Mouse (Mus musculus) right cerebral cortex, postnatal 10 days (tissue): ENCODE measurements at regions not wholly inside any gene's neighbourhood (a gene's known extent, or its start where the extent isn't known, plus 50 kb on each side); places are given as distances from the start of the nearest gene placed in this dataset.

ENCODE experiments used
- DNase-seq, 2 experiments: peaks; one replicate each; pipeline ENCODE4 v3.0.0; 2021; ENCODE audit warnings: low spot score in 2 of 2

DNA sequence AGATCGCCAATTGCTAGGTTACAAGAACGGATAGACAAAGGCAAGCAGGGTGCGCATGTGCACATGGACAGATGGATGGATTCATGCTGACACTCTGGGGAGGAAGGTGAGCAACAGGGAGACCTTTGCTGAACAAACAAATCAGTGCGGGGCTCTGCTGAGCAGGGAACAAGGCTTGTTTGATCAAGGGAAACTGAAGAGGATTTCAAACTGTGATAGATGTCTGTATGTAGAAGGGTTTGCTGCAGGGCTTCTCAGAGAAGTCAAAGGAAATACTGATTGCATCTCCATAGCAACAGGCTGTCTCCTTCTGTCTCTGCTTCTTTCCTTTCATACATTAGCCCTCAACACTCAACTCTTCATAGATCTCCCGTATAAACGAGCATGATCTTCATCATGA lies 185.5 kb upstream of the Rnd3 start:
- peak; percentile 20 to 32 for DNase-seq

DNA sequence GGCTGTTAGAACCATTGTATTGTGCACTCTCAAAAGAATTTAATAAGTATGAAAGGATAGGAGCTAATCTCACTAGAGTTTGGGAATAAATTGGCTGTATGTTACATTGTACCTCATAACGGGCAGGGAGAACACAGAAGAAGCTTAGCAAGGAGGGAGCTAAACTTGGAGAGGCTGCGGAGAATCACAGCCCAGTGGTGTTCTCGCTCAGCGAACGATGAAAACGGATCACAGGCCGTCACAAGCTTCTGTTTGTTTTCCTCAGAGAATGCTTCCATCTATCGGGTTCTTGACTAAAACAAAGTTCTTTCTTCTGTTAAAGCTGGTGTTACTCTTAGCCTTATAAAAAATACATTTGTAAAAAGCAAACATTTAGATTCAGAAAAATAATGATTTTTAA lies 178.2 kb upstream of the Rnd3 start:
- no peak for DNase-seq

DNA sequence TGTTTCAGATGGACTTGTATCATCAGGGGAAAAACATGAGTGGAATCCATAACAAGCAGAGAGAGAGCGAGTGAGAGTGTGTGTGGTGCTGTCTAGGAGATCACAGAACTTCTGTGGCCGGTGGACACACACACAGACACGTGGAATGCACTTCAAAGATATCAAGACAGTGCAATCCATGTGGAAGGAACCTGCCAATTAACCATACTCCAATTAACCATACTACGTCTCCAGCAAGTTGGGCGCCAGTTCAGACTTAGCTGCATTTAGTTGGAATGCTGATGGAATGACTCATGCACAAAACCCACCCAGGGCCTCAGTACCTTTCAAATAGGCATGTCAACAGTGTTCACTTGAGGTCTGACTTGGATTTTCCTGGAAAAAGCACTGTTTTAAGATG lies 172.8 kb upstream of the Rnd3 start:
- no peak for DNase-seq

DNA sequence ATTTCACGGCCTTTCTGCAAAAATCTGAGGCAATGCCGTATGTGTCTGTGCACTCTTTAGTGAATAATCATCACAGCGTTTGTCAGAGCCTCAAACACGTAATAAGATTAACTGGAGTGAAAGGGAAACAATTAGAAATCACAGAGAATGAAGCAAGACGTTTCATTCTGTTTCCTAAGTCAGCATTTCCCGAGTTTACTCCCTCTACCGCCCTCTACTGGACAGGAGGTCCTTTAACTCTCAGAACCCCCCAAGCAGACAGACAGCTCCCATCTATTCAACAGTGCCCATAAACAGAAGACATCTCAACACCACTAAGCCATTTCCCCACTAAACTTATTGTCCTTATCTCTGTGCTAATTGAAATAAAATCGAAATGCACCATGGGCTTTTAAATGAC lies 167.5 kb upstream of the Rnd3 start:
- no peak for DNase-seq

DNA sequence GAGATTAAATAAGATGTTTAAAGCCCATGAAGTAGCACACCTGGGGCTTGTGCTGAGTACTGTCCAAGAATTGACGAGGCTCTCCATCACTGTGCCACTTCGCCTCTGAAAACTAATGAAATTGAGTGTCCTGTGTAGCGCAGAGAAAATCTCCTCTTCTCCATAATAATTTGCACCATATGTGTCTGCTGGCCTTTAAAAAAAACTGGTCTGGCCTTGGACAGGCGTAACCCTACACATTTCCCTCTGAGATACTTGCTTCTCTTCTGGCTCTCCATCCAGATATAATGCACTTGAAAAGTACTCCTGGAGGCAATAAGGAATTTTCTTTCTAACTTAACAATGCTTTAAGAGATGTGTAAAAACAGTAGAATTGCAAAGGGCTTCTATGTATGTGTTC lies 164.5 kb upstream of the Rnd3 start:
- DNase-seq, result no peak

DNA sequence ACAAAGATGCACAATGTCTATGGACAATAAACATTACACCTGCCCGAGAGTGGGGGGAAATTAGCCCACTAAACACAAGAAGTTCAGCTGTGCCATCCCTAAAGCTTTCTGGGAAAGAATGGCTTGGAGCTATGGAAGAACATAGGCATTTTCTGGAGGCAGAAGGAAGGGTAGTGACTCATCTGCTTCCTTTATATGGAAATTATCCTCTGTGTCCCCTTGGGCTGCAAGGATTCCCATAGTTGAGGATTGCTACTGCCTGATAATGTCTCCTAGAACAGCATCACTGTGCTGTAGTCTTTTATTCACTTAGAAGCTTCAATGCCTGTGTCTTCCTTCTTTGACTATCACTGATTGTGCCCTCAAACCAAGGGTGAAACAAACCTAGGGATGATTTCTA lies 157.3 kb upstream of the Rnd3 start:
- no peak for DNase-seq

DNA sequence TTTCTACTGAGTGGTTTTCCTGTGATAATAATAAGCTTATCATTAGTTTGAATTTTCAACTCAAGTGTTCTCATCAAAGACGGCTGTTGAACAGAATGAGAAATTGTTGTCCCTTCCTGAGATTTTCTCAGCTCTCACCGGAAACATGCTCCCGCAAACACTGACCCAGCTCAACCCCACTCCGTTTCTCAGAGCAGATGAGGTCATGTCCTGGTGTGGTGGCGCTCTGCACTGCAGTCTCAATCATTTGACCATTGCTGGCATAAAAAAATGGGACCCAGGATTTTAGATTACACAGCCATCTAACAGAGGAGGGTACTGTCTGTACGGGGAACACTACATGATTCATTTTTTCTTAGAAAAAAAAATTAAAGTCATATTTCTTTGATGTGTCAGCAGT lies 156.5 kb upstream of the Rnd3 start:
- DNase-seq, result no peak

DNA sequence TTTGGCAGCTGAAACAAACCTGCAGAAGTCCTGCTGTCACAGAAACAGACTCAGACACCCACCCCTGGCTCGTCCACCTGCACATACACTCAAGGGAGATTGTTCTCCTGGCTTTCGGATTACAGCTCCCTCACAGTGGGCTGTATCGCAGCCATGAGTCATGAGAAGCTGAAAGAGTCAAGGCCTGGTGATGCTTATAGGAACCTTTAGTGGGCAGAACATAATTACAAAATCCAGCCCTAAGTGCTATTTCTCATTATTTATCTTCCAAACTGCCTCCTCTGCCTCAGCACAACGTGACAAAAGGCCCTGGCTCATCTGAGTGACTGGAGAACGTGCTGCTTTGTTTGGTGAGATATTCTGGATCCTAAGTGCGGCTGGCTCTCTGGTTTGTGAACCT lies 155.8 kb upstream of the Rnd3 start:
- no peak for DNase-seq

DNA sequence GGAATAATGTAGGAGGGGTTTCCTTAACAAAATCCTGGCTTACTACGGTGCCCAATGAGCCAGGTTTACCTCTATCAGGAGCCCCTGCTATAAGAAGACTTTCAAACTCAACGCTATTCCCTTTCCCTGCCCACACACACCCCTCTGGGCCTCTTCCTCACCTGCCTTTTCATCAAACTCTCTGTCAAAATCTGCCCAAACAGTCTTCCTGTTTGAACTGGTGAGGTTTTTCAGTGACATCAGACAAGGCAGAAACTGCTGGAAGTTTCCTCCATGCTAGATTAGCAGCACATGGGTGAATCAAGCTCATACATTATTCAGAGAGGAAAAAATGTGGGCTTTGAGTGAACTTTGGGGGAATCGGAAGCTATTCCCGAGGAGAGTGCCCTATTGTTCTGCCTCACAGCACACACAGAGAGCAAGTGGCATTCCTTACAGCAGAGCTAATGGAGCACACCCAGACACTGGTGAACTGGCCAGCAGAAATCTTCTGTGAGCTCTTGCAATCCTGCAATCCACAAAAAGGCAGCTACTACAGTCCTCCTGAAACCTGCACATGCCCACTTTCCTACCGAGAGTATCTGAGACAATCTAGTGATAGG lies 141.8 kb upstream of the Rnd3 start:
- no peak for DNase-seq

DNA sequence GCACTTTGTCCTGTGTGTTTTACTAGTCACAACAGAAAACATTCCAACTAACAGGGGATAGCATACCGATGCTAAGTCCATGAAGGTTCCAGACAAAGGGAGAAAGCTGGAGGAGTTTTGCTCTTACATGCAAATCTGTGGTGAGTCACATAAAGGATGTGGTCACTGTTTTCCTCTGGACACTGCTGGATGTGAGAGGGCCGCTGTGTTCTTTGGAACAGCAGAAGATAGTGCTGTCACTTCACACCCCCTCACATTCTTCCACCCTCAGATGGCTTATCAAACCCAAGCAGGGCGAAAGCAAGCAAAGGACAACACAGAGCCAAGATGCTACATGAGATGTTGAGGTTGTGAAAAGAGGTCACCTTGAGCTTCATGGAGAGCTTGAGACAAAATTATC lies 139.8 kb upstream of the Rnd3 start:
- no peak for DNase-seq

DNA sequence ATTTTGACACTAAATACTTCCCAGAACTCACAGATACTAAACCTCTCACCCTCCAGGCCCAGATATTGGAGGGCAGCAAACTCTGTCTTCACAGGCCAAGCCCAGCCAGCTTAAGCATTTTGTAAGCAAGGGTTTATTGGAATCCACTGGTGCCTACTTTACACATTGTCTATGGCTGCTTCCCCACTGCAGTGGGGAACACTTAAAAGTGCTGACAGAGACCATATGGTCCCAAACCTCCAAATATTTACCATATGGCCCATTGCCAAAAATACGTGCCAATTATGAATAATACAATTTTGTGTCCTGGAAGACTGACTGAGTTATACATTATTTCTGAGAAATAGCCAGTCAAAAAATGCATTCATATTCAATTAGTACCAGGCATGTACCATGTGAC lies 136.7 kb upstream of the Rnd3 start:
- no peak for DNase-seq

DNA sequence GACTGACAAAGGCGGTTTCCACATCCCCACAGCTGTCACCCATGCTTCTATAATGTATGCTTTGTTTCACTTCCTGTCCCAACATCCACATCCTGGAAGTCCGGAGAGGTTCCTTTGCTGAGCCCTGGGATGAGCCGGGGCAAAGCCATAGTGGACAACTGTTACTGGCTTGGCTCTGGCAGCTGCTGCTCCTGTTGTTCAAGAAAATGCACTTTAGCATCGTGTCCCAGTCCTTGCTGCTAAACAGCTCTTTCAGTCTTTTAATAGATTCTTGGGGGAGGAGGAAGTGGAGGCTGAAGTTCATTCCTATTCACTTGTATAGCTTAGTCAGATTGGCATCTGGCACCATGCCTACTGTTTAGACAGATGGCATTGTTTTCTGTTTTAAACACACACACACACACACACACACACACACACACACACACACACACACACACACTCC lies 135.9 kb upstream of the Rnd3 start:
- DNase-seq, result peak; percentile 26 to 32

DNA sequence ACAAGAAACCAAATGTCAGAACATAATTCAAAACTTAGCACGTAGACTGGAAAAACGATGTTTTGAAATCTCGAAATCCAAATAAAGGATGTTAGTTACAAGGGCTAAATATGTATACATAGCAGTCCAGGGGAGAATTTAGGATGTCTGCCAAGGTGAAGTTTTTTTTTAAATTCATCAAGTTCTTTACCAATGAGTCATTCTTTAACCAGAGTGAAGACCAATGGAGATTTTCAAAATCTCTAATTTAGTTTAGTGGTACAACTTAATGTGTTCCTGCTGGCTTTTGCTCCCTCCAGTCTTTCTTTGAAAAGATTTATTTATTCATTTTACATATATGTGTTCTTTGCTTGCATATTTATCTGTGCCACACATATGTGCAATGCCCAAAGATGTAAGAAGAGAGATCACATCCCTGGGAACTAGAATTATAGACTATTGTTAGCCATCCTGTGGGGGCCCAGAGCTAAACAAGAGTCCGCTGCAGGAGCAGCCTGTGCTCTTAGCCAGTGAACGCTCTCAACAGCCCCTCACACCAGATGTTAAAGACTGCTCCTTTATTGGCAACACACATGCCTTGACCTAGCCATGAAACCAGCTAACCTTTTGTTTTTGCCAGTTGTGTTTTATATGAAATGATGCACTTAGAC lies 130.6 kb upstream of the Rnd3 start:
- no peak for DNase-seq

DNA sequence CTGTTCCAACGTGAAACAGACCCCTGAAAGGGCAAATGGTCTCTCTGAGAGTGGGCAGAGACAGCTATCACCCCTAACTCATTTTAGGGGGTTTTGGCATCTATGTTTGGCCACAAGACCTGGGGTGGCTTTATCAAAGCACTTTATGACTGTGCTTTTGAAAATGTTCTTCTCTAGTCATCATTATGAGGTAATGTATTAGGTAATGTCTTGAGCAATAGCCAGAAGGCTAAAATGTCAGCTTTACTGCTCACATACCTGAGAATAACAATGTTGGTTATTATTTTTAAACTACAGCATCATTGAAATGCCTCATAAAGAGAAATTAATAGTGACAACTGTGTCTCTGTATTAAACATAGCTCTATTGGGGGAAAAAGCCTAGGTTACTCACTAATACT lies 129.9 kb upstream of the Rnd3 start:
- DNase-seq, result no peak

DNA sequence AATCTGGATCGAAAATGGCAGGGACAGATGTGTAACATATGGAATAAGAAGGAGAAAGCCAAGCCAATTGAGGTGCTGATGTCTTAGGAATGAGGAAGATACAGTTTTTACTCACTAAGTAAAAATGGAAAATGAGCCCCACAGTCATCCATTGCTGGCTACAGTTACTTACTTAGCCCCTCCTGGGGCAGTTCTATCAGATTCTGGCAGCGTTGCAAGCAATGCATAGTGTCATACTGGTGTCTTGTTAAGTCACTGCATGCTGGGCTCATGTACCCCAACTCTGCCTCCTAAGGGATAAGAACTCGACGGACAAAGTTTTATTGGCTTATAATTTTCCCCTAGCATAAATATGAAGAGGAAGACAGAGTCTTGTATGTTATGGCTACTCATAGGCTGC lies 129.4 kb upstream of the Rnd3 start:
- DNase-seq, result no peak

DNA sequence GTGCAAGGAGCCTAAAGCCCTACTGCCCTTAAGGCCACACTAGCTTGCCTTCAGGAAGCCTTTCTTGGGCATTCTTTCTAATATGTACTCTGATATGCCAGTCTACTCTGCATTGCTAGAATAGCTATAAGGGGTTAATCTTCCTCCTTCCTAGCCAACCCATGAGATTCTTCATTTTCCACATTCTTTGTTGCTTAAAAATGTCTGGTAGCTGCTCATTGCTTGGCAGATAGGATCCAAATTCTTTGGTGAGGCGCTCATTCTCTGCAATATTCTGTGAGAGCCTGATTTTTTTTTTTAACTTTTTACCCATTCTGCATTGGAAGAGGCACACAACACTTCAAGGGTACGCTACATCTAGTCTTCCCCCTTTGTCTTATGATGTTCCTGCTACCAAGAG lies 127.7 kb upstream of the Rnd3 start:
- DNase-seq, result no peak

DNA sequence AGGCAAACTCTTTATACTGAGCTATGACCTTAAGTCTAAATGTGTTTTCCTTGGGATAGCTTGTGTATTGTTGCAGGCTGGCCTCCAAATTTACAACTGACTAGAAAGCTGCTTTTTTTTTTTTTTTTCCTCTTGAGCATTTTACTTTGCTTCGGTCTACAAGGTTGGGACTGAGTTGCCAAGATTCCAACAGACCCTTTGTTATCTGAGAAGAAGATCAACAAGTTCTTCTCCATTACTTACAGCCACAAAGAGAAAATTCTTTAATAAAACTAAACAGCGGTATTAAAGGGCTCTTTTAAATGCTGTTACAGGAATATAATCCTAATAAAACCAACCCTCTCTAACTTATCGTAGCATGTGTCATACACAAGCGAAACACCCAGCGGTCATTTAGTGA lies 124.4 kb upstream of the Rnd3 start:
- DNase-seq, result peak in 1 of 2 experiments; percentile 1

DNA sequence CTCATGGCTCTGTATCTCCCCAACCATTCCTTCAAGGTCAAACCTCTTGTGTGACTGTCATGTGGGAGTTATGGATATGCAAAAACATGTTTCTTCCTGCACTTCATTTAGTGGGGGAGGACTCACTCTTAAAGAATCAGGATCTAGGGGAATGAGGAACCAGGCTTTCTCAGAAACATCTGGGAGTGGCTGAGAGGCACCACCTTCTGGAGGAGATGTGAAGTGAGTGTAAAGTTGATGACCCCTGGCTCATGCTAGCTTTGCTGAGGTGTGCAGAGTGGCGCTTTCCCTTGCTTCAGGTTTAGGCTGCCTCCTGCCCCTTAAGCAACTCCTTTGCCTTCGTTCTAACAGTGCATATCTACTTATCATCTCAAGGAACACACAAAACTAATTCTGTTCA lies 119.6 kb upstream of the Rnd3 start:
- no peak for DNase-seq

DNA sequence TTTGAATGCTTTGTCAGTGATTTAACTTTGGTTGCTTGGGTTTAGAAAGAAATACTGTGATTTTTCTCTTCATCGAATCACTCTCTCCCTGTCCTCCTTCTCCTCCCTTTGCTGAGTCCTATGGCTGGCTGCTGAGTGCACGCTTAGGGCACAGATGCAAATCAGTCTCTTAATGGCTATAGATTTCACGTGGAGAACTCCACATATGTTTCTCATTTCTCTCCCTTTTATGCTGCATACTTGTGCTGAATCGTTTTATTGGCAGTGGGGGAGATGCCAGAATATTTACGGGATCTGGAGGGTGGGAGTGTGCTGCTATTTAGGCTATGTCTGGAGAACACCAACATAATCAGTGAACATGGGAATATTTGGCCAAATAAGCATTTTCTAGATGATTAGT lies 118.8 kb upstream of the Rnd3 start:
- no peak for DNase-seq

DNA sequence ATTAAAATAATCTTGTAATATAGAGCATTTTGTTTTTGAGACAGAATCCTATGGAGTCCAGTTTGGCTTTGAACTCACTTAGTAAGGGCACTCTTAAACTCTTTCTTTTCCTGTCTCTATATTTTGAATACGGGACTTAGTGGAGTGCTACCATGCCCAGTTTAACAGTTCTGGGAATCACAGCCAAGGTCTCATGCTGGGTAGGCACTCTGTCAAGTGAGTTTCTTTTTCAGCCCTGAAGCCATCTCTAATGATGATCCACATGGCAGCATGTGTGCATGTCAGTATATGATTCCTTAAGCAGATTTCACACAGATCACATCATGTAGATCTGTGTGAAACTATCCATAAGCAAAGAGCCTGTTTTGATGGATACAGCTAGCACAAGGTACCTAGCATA lies 113.6 kb upstream of the Rnd3 start:
- no peak for DNase-seq

DNA sequence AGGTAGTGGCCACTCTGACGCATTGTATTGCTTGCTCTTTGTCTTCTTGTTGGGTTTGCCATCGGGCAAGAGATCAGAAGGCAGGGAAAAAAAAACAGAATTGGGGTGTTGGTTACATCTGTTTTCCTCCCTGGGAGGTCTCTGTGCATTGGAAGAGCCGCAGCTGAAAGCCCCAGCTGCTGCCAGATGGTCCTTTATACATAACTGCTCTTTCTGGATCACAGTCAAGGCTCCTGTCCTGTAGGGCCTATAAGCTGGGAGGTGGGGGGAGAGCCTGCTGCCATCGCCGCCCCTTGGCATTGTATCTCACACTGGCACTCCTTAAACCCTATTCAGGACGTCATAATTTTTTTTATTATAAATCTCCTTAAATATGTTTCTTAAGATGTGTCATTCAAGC lies 101.9 kb upstream of the Rnd3 start:
- no peak for DNase-seq

DNA sequence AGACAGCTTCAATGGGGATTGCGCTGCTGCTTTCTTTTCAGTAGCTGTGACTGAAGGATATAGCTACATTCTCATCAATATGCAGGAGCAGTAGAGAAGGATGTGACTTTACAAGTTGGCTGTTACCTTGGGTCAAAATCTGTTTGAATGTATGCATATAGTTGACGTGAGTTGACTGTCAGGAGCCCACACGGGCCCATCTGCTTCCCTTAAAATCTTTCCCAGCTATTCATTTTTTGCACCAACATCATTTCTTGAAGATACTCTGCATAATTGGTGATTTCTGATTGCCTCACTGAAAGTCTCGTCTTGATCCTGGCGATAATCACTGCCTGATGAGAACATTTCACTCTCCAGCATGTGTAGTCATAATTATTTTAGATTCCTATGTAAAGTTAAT lies 92.7 kb upstream of the Rnd3 start:
- peak in 1 of 2 experiments; percentile 33 for DNase-seq

DNA sequence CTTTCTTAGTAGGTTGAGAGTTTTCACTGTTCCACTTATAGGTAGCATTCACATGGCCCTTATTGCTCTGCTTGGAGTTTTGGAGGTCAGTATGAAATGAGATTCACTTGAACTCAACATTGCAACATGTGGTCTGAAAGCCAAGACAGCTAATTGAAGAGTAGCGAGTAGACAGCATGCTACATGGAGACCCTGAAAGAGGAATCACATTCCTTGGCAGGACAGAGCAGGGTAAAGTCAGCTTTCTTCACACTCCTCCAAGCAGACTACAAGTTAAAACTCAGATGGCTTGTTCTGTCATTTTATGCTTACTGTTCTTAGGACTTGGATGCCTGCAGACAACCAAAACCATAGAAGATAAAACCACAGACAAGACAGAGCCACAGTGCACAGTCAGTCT lies 91.1 kb upstream of the Rnd3 start:
- DNase-seq, result no peak

DNA sequence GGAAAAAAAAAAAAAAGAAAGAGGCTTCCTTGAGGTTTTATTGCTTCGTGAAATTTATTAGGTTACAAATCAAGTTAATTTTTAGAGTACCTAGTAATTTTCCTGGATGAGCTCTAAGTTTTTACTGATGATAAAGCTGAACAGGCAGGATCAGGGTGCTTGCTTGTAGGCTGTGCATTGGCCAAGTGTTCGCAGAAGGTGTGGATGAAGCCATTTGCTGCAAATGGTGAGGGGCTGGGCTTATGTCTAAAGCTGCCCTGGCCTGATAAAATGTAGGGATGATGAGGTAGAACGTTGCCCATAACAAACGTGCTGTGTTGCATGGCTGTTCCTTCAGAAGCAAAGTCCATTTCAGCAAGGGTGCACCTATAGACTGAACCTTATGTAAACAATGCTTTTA lies 90.1 kb upstream of the Rnd3 start:
- no peak for DNase-seq
